Mouse (Mus musculus) forebrain, embryonic 11.5 days (tissue): Measurements from ENCODE around the gene Dnaaf3. TPM values are rescaled to one million over a fixed set of nuclear protein-coding genes. Genes with fewer than 3 reads are reported as not detected.
"Not testable (repeated sequence)": the region's sequence is repeated elsewhere in the genome, so short reads cannot be mapped to it uniquely, and the experiment has no call there.

ENCODE experiments used
- ATAC-seq: fragments of 200-750 bp; cut with Nextera tagmentation; replicated peaks from 2 replicates; pipeline ENCODE4 v1.8.0; 2017; ENCODE audit warnings: moderate TSS enrichment; ENCODE audit not compliant: low FRiP score
- DNase-seq: peaks from one replicate; pipeline ENCODE4 v3.0.0-alpha.2; 2017; ENCODE audit warnings: low spot score
- H3K27ac ChIP-seq: fragments of 300-500 bp; sonication (generic); 2 replicates; pipeline ENCODE4 v1.5.1; 2014; ENCODE audit warnings: low read depth, low read length
- H3K27me3 ChIP-seq: fragments of 300-500 bp; sonication (generic); 2 replicates; pipeline ENCODE4 v1.6.1; 2014; ENCODE audit warnings: mild to moderate bottlenecking, low read length, mixed read lengths; ENCODE audit not compliant: control insufficient read depth, insufficient read depth
- H3K36me3 ChIP-seq: fragments of 300-500 bp; sonication (generic); 2 replicates; pipeline ENCODE4 v1.6.1; 2014; ENCODE audit warnings: mild to moderate bottlenecking, low read length, moderate library complexity, mixed read lengths; ENCODE audit not compliant: control insufficient read depth, insufficient read depth
- H3K4me1 ChIP-seq: fragments of 300-500 bp; sonication (generic); replicated peaks from 2 replicates; pipeline ENCODE4 v1.6.1; 2014; ENCODE audit warnings: low read length, mixed read lengths; ENCODE audit not compliant: control insufficient read depth, insufficient read depth
- H3K4me2 ChIP-seq: fragments of 300-500 bp; sonication (generic); 2 replicates; pipeline ENCODE4 v1.6.1; 2014; ENCODE audit warnings: low read depth, mild to moderate bottlenecking, low read length, moderate library complexity, mixed read lengths; ENCODE audit not compliant: severe bottlenecking
- H3K4me3 ChIP-seq: fragments of 300-500 bp; sonication (generic); 2 replicates; pipeline ENCODE4 v1.5.1; 2014; ENCODE audit warnings: low read depth, low read length
- H3K9ac ChIP-seq: fragments of 300-500 bp; sonication (generic); 2 replicates; pipeline ENCODE4 v1.6.1; 2014; ENCODE audit warnings: low read length
- H3K9me3 ChIP-seq: fragments of 300-500 bp; sonication (generic); 2 replicates; pipeline ENCODE4 v1.6.1; 2016; ENCODE audit warnings: low read length, mixed read lengths; ENCODE audit not compliant: control insufficient read depth
- WGBS: fragments of 180-500 bp; shearing (Covaris S2); extraction: QIAGEN DNeasy Blood & Tissue Kit; methylation state at CpG from one replicate; pipeline ENCODE4 v1.1.7; 2014; 5-methylcytosine and 5-hydroxymethylcytosine counted together
- polyA plus RNA-seq: library from polyadenylated mRNA; unstranded; fragments of >200 nt; fragmentation: Nextera tagmentation; extraction: Ambion mirVana; gene quantifications from 2 replicates; pipeline ENCODE4 v1.2.1, GENCODE M21; 2014

Dnaaf3 gene
- 1.4 and 2.0 TPM in 2 replicates for polyA plus RNA-seq

DNA sequence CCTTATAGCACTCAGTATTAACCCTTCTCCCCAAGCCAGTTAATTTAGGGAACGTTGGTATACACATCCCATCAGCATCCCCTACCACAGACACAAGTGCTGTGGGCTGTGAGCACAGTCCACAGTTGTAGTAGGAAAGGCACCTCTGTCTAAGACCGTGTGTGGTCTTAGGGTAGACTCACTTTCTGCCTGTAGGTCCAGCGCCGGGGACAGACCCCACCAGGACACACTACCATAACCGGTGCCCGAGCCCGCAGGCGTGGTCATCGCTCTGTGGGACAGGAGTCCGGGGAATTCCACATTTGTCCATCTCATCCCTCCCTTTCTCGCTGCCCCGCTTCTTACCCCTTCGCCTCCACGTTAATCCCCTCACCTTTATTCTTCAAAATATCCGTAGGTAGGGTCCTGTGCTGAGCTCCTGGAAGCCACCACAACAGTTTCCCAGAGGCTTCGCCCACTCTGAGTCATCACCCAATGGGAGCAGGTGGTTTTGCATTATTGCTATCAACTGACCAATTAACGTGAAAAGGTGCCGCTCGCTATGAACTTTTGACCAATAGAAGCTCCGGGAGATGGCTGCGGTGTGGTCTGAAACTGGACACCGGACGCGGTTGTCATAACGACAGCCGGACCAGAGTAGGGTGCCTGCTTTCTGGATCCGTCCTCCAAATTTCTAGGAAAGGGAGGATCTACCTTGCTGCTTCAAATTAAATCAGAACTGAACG lies at the start of gene Dnaaf3:
TSS of gene Dnaaf3 (minus strand) at position 449 of the 725 bp plus-strand sequence.
- peaks cover 3% of the 10 kb centered on the region; the same call in 1 of the 2 replicates for H3K27me3 ChIP-seq
- H3K4me2 ChIP-seq, result peak within 1 kb of the TSS; percentile 65
- peak; percentile 86 for DNase-seq
- ATAC-seq, result peak; percentile 90
- H3K36me3 ChIP-seq, result no peaks in the 10 kb centered on the region
- H3K27ac ChIP-seq, result no peak within 1 kb of the TSS
- 3% methylated on average over 28 of the region's 28 CpGs for WGBS
- H3K4me3 ChIP-seq, result peak within 1 kb of the TSS; percentile 34
- peak within 1 kb of the TSS; percentile 23; the same call in 1 of the 2 replicates for H3K9ac ChIP-seq
- H3K9me3 ChIP-seq, result no peaks in the 10 kb centered on the region
- H3K4me1 ChIP-seq, result peaks cover 5% of the 10 kb centered on the region; the same call in 1 of the 2 replicates

DNA sequence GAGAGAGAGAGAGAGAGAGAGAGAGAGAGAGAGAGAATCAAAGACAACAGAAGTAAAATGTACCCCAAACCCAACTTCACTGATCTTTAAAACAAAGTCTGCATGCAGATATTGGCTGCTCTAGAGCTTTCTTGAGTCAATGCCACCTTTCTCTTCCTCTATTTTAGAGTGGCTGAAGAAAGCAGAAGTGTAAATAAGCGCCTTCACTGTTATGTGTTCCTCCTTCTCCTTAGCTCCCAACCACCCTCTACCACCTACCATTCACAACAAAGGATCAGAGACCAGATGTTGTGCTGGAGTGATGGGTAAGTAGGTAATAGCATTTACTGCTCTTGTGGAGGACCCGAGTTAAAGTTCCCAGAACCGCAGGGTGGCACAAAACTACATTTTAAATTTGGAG lies 49.2 kb upstream of the Dnaaf3 start:
- not testable (repeated sequence) for H3K9ac ChIP-seq, H3K27ac ChIP-seq, H3K4me2 ChIP-seq, ATAC-seq, H3K9me3 ChIP-seq, H3K4me3 ChIP-seq, H3K27me3 ChIP-seq, DNase-seq, H3K36me3 ChIP-seq, H3K4me1 ChIP-seq
- WGBS, result 73% methylated on average over 3 of the region's 3 CpGs

DNA sequence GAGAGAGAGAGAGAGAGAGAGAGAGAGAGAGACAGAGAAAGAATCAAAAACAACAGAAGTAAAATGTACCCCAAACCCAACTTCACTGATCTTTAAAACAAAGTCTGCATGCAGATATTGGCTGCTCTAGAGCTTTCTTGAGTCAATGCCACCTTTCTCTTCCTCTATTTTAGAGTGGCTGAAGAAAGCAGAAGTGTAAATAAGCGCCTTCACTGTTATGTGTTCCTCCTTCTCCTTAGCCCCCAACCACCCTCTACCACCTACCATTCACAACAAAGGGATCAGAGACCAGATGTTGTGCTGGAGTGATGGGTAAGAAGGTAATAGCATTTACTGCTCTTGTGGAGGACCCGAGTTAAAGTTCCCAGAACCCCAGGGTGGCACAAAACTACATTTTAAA lies 40.1 kb upstream of the Dnaaf3 start:
- H3K4me1 ChIP-seq, ATAC-seq, H3K36me3 ChIP-seq, H3K9me3 ChIP-seq, H3K4me3 ChIP-seq, DNase-seq, H3K27me3 ChIP-seq, H3K9ac ChIP-seq, H3K4me2 ChIP-seq, H3K27ac ChIP-seq: not testable (repeated sequence)
- WGBS, result 72% methylated on average over 2 of the region's 2 CpGs

DNA sequence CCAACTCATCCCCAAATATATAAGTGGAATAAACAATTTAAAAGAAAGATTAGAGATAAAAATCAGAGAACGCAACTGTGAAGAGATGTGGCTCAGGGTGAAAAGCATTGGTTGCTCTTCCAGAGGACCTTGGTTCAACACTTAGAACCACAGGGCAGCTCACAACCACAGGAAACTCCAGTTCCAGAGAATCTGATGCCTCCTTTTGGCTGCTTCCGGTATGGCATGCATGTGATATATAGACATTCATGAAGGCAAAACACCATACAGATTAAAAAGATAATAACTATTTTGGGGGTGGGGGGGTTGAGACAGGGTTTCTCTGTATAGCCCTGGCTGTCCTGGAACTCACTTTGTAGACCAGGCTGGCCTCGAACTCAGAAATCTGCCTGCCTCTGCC lies 30.4 kb upstream of the Dnaaf3 start:
- no peaks in the 10 kb centered on the region for H3K36me3 ChIP-seq
- DNase-seq, result peak; percentile 8
- no peak overlapping the region for H3K9ac ChIP-seq
- no peak overlapping the region for H3K27ac ChIP-seq
- 94% methylated on average over 3 of the region's 3 CpGs for whole genome bisulfite sequencing
- ATAC-seq, result no peak
- no peaks in the 10 kb centered on the region for H3K9me3 ChIP-seq
- H3K4me2 ChIP-seq, result no peak overlapping the region
- no peaks in the 10 kb centered on the region for H3K27me3 ChIP-seq
- H3K4me1 ChIP-seq, result no peaks in the 10 kb centered on the region
- no peak overlapping the region for H3K4me3 ChIP-seq

DNA sequence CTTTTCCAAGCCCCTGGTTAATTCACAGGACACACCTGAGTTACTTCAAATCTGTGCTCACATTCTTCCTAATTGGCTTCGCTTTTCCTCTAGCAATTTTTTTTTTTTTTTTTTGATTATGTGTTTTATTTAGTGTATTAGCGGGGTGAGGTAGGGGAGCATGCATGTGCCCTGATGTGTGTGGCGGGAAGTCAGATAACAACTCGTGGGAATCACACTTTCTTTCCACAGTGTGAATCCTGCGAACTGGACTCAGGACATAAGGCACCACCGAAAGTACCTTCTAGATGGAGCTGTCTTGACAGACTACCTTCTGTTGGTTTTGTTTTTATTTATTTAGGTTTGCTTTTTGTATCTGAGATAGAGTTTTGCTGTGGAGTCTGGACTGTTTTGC lies 24.9 kb upstream of the Dnaaf3 start:
- DNase-seq (no peak), ATAC-seq (peak; percentile 46; the same call in 1 of the 2 replicates)
- Histone ChIP-seq H3K4me3 (no peak overlapping the region), H3K27me3 (no peaks in the 10 kb centered on the region), H3K4me2 (no peak overlapping the region), H3K4me1 (no peaks in the 10 kb centered on the region), H3K27ac (no peak overlapping the region), H3K9me3 (no peaks in the 10 kb centered on the region), H3K9ac (no peak overlapping the region), H3K36me3 (no peaks in the 10 kb centered on the region)
- WGBS, result 66% methylated on average over 6 of the region's 6 CpGs

DNA sequence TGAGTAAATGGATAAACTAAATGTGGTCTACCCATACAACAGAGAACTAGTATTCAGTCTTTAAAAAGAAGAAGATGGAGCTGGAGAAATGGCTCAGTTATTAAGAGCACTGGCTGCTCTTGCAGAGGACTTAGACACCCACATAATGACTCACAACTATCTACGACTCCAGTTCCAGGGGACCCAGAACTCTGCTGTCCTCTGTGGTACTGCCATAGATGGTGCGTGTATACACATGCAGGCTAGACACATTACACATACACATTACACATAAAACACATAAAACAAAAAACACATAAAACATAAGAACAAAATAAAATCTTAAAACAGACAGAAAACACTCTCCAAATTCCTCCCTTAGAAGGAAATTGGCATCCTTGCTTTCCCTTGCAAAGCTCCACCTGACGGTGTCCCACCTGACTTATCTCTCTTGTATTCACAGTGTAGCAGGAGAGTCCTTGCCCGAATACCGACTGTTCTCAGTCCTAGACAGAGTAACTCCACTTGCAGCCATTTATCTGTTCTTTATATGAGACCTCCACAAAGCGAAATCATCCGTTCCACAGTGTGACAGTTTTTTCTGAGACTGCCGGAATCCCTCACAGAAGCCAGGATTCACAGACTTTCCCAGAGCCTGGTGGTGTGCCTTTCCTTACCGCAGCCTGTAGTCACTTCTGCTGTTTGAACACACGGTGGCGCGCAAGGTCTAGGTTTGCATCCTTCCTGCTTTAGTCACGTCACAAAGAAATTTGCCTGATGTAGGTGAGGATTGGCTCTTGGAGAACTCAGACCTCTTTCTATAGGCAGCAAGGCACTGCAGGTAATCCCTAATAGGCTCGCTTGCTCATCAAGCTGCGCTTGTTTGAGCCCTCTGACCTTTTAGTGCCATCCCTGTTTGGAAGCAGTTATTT lies 24.3 kb upstream of the Dnaaf3 start:
- ATAC-seq (peak; percentile 86), DNase-seq (peak; percentile 90)
- Histone ChIP-seq H3K4me1 (no peaks in the 10 kb centered on the region), H3K4me3 (no peak overlapping the region), H3K9ac (no peak overlapping the region), H3K27ac (no peak overlapping the region), H3K9me3 (no peaks in the 10 kb centered on the region), H3K4me2 (no peak overlapping the region; the same call in 1 of the 2 replicates), H3K27me3 (no peaks in the 10 kb centered on the region), H3K36me3 (no peaks in the 10 kb centered on the region)
- 26% methylated on average over 15 of the region's 15 CpGs for WGBS

DNA sequence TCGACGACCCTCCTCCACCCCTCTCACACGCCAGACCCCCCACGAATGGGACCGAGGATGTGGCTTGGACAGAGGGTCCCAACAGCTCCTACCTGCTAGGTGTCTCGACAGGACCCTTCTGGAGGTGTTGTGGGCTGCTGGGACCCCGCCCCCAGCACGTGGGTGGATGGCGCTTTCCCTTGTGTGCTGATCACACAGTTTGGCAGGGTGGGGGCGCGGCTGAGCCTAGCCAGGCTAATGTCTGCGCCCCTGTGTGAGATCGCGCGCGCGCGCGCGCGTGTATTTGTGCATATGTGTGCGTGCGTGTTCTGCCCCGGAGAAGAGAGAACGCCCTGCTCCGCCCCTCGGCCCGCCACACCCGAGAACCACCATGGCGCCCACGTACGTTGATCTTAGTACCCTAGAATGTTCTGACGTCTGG lies 15.0 kb upstream of the Dnaaf3 start, which contains the start of gene Syt5:
TSS of gene Syt5 (minus strand) at position 321 of the 421 bp plus-strand sequence.
- Histone ChIP-seq H3K27ac (0 out of 2 replicates have a peak within 1 kb of the TSS, but pooled peaks have one; percentile 25), H3K9me3 (no peaks in the 10 kb centered on the region), H3K4me2 (peak within 1 kb of the TSS; percentile 76), H3K4me3 (peak within 1 kb of the TSS; percentile 41), H3K4me1 (peaks cover 6% of the 10 kb centered on the region), H3K9ac (peak within 1 kb of the TSS; percentile 57), H3K36me3 (no peaks in the 10 kb centered on the region), H3K27me3 (no peaks in the 10 kb centered on the region)
- ATAC-seq (peak; percentile 60), DNase-seq (peak; percentile 69)
- 7% methylated on average over 33 of the region's 33 CpGs for WGBS

DNA sequence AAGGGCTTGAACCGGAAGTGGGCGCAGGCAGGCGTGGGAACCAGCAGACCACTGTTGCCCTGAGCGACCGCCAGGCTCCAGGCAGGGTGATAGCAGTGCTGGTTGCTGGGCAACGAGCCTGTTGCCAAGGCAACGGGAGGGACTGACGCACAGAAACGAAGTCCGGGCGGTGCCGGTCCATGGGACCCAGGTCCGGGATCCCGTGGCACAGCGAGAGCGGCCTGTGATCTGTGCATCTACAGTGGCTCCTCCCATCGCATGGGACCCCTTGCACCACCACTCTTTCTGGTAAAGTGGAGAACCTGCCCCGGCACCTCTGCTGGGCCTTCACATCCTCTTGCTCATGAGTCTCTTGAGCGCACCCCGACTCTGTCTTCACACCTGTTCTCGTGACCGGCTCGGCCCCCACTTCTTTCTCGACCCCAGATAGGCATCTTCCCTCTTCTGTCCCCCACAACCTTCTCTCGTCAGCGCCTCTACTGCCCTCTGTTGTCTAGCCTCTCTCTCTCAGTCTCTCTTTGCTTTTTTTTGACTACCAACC lies 14.4 kb upstream of the Dnaaf3 start:
- Histone ChIP-seq H3K9ac (peak overlapping the region; percentile 57), H3K36me3 (no peaks in the 10 kb centered on the region), H3K4me1 (peaks cover 6% of the 10 kb centered on the region), H3K27ac (0 out of 2 replicates have a peak overlapping the region, but pooled peaks have one; percentile 25), H3K4me3 (peak overlapping the region; percentile 41), H3K27me3 (no peaks in the 10 kb centered on the region), H3K9me3 (no peaks in the 10 kb centered on the region), H3K4me2 (peak overlapping the region; percentile 76)
- WGBS, result under 1% methylated on average over 26 of the region's 26 CpGs
- ATAC-seq (peak; percentile 91), DNase-seq (peak; percentile 94)
